9 mouse cellular contexts compared by ENCODE assay signal in genomic region chr6:52418451-52419170, GRCm38 (mm10).
A peak's percentile ranks its signal among the peaks of the same experiment; 100 is the strongest.
DNase-seq lines count a peak whose midpoint lies in the region; ATAC-seq lines count a peak whose summit lies in the region.
"Had no signal": no experiment of that assay in that cellular context is flagged by ENCODE, and none has a peak within 500 bp of the region (broad histone marks: within the 10 kb centered on the region; RNA-seq: fewer than 3 reads in every experiment).

No protein-coding gene starts in this region.

- DNase-seq in forebrain, embryonic 14.5 days (ENCODE audit: low spot score) = peak; percentile 27
- DNase-seq in gastrocnemius, postnatal 10 days = peak; percentile 67
- DNase-seq in mesoderm, embryonic 11.5 days (ENCODE audit: low read depth, low spot score) = peak; percentile 55
- DNase-seq in spleen, postnatal 14 days (ENCODE audit: low spot score in 2 of 2) = no peak
- DNase-seq in cerebellum, adult 9-10 months = no peak

- 41% methylated on average over 12 of the region's 12 CpGs for WGBS in forebrain, embryonic 14.5 days
- 34% methylated on average over 12 of the region's 12 CpGs for WGBS in forebrain, embryonic 13.5 days
- WGBS in kidney, embryonic 15.5 days = 26% methylated on average over 12 of the region's 12 CpGs
- WGBS in forebrain, embryonic 16.5 days = 38% methylated on average over 12 of the region's 12 CpGs

- H3K4me3 ChIP-seq in forebrain, embryonic 14.5 days (ENCODE audit: low read depth, low read length) = no peak overlapping the region
- no peak overlapping the region for H3K4me3 ChIP-seq in forebrain, embryonic 13.5 days
- no peak overlapping the region for H3K4me3 ChIP-seq in kidney, embryonic 15.5 days (replicated peaks)
- H3K4me3 ChIP-seq in forebrain, embryonic 16.5 days (replicated peaks; ENCODE audit: low read length) = no peak overlapping the region

- H3K36me3 ChIP-seq in forebrain, embryonic 14.5 days (ENCODE audit: control insufficient read depth, insufficient read depth, low read length) = no peaks in the 10 kb centered on the region
- H3K36me3 ChIP-seq in forebrain, embryonic 13.5 days (ENCODE audit: poor library complexity, severe bottlenecking) = no peaks in the 10 kb centered on the region
- H3K36me3 ChIP-seq in kidney, embryonic 15.5 days = no peaks in the 10 kb centered on the region
- no peaks in the 10 kb centered on the region for H3K36me3 ChIP-seq in forebrain, embryonic 16.5 days (ENCODE audit: control insufficient read depth, insufficient read depth)

- ATAC-seq in forebrain, embryonic 14.5 days = no peak
- ATAC-seq in forebrain, embryonic 13.5 days = no peak
- no peak; the same call in 1 of the 2 replicates for ATAC-seq in kidney, embryonic 15.5 days (replicated peaks; ENCODE audit: low FRiP score)
- no peak for ATAC-seq in forebrain, embryonic 16.5 days
- ATAC-seq: inflammation-experienced regulatory T-cells, adult 6 months had no signal

- H3K4me1 ChIP-seq in forebrain, embryonic 14.5 days (ENCODE audit: control insufficient read depth, insufficient read depth, low read length) = peaks cover 3% of the 10 kb centered on the region
- peaks cover 28% of the 10 kb centered on the region for H3K4me1 ChIP-seq in forebrain, embryonic 13.5 days
- H3K4me1 ChIP-seq in kidney, embryonic 15.5 days = peaks cover 20% of the 10 kb centered on the region
- H3K4me1 ChIP-seq in forebrain, embryonic 16.5 days (replicated peaks; ENCODE audit: control insufficient read depth, insufficient read depth, low read length) = 0 out of 2 replicates have a peak, but pooled peaks cover 3% of the 10 kb centered on the region

- H3K27me3 ChIP-seq in forebrain, embryonic 14.5 days (replicated peaks; ENCODE audit: control insufficient read depth, insufficient read depth, low read length) = no peaks in the 10 kb centered on the region
- H3K27me3 ChIP-seq in forebrain, embryonic 13.5 days = no peaks in the 10 kb centered on the region; the same call in 1 of the 2 replicates
- no peaks in the 10 kb centered on the region for H3K27me3 ChIP-seq in kidney, embryonic 15.5 days
- no peaks in the 10 kb centered on the region for H3K27me3 ChIP-seq in forebrain, embryonic 16.5 days (replicated peaks; ENCODE audit: control insufficient read depth, insufficient read depth, low read length)

- H3K27ac ChIP-seq in forebrain, embryonic 14.5 days (ENCODE audit: low read depth, low read length) = no peak overlapping the region
- no peak overlapping the region for H3K27ac ChIP-seq in forebrain, embryonic 13.5 days
- H3K27ac ChIP-seq in kidney, embryonic 15.5 days = 0 out of 2 replicates have a peak overlapping the region, but pooled peaks have one; percentile 22
- H3K27ac ChIP-seq in forebrain, embryonic 16.5 days (ENCODE audit: low read length) = no peak overlapping the region

- H3K4me2 ChIP-seq in forebrain, embryonic 14.5 days (ENCODE audit: low read length) = no peak overlapping the region
- no peak overlapping the region for H3K4me2 ChIP-seq in forebrain, embryonic 13.5 days
- H3K4me2 ChIP-seq in kidney, embryonic 15.5 days = no peak overlapping the region
- H3K4me2 ChIP-seq in forebrain, embryonic 16.5 days (ENCODE audit: low read length) = no peak overlapping the region

- no peak overlapping the region for H3K9ac ChIP-seq in forebrain, embryonic 14.5 days (ENCODE audit: low read length)
- H3K9ac ChIP-seq in forebrain, embryonic 13.5 days = no peak overlapping the region
- no peak overlapping the region for H3K9ac ChIP-seq in kidney, embryonic 15.5 days
- H3K9ac ChIP-seq in forebrain, embryonic 16.5 days (replicated peaks; ENCODE audit: low read depth, low read length) = no peak overlapping the region

- H3K9me3 ChIP-seq in forebrain, embryonic 14.5 days (replicated peaks; ENCODE audit: control insufficient read depth, low read length) = no peaks in the 10 kb centered on the region
- H3K9me3 ChIP-seq in forebrain, embryonic 13.5 days (replicated peaks) = no peaks in the 10 kb centered on the region
- H3K9me3 ChIP-seq in kidney, embryonic 15.5 days (replicated peaks) = no peaks in the 10 kb centered on the region
- H3K9me3 ChIP-seq in forebrain, embryonic 16.5 days (ENCODE audit: control insufficient read depth, low read length) = no peaks in the 10 kb centered on the region

Comparison
In these comparisons a context has a peak if more than half of its experiments do, and no peak if none do; other contexts are left out.
1. DNase-seq: peak in forebrain, embryonic 14.5 days (single experiment), gastrocnemius, postnatal 10 days (single experiment) and mesoderm, embryonic 11.5 days (single experiment); none in spleen, postnatal 14 days (0 of 2) and cerebellum, adult 9-10 months (single experiment).